Mouse (Mus musculus) heart, adult 2 months (tissue): Measurements from ENCODE around the gene Luc7l3.

Experiments
- CTCF ChIP-seq: fragments of 200-600 bp; IDR thresholded peaks from 2 replicates; pipeline ENCODE4 v1.8.1; 2022; ENCODE audit warnings: antibody characterized with exemption, mild to moderate bottlenecking, moderate library complexity
- POLR2A ChIP-seq: fragments of 200-500 bp; IDR thresholded peaks from 2 replicates; pipeline ENCODE4 v1.6.1; 2011; ENCODE audit warnings: mild to moderate bottlenecking, low read depth, low read length, control low read depth; ENCODE audit not compliant: insufficient read depth

DNA sequence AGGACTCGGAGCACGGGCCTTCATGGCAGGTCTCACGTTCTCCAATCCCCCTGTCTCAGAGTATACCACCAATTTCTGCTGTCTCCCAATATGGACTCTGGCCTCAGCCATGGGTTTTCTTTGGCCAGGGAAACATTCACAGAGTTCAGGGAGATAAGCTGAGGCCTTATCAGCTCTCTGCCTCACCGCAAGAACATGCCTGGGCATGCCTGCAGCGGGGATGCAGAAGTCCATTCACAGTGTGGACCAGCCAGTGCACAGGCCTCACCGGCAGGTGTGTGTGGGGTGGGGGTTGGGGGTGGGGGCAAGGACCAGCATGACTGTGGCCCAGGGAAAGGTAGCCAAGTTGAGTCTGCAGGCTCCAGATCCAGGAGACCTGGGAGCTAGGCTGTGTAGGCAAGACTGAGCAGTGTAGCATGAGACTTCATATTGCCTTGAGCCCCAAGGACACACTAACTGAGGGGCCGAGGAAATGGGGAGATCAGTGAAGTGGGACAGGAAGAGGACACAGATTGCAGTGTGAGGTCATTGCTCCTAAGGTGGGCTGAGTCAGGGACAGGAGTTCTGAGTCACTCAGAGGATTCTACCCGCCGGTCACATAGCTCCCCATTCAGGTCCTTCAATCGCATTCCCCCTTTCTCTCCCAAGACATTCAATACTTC, 47.5 kb downstream of the Luc7l3 start:
- TF ChIP-seq CTCF (no peak), POLR2A (no peak)
